Mouse (Mus musculus) embryonic facial prominence, embryonic 14.5 days (tissue): ENCODE results near the gene Grem2. TPM values are rescaled to one million over a fixed set of nuclear protein-coding genes. Genes with fewer than 3 reads are reported as not detected.
A peak's percentile ranks its signal among the peaks of the same experiment; 100 is the strongest.

Experiments used
- ATAC-seq: fragments of 200-750 bp; cut with Nextera tagmentation; 2 replicates; pipeline ENCODE4 v1.8.0; 2017; ENCODE audit warnings: low read depth, moderate number of reproducible peaks, moderate TSS enrichment
- DNase-seq: peaks from one replicate; pipeline ENCODE4 v3.0.0-alpha.2; 2015; ENCODE audit warnings: low spot score
- H3K27ac ChIP-seq: fragments of 300-500 bp; sonication (generic); replicated peaks from 2 replicates; pipeline ENCODE4 v1.5.1; 2014; ENCODE audit warnings: low read depth, mild to moderate bottlenecking, low read length, moderate library complexity
- H3K27me3 ChIP-seq: fragments of 300-500 bp; sonication (generic); replicated peaks from 2 replicates; pipeline ENCODE4 v1.6.1; 2014; ENCODE audit warnings: low read length; ENCODE audit not compliant: control insufficient read depth, insufficient read depth
- H3K36me3 ChIP-seq: fragments of 300-500 bp; sonication (generic); 2 replicates; pipeline ENCODE4 v1.6.1; 2014; ENCODE audit warnings: low read length, mixed read lengths; ENCODE audit not compliant: control insufficient read depth, insufficient read depth
- H3K4me1 ChIP-seq: fragments of 300-500 bp; sonication (generic); 2 replicates; pipeline ENCODE4 v1.6.1; 2014; ENCODE audit warnings: antibody characterized with exemption, low read length; ENCODE audit not compliant: control insufficient read depth, insufficient read depth
- H3K4me2 ChIP-seq: fragments of 300-500 bp; sonication (generic); 2 replicates; pipeline ENCODE4 v1.6.1; 2014; ENCODE audit warnings: low read depth, mild to moderate bottlenecking, low read length, moderate library complexity, mixed read lengths
- H3K4me3 ChIP-seq: fragments of 300-500 bp; sonication (generic); 2 replicates; pipeline ENCODE4 v1.5.1; 2014; ENCODE audit warnings: low read depth, mild to moderate bottlenecking, low read length
- H3K9ac ChIP-seq: fragments of 300-500 bp; sonication (generic); 2 replicates; pipeline ENCODE4 v1.6.1; 2014; ENCODE audit warnings: low read depth, mild to moderate bottlenecking, low read length, moderate library complexity, mixed read lengths
- H3K9me3 ChIP-seq: fragments of 300-500 bp; sonication (generic); 2 replicates; pipeline ENCODE4 v1.6.1; 2016; ENCODE audit warnings: low read length; ENCODE audit not compliant: control insufficient read depth
- WGBS: fragments of 180-500 bp; shearing (Covaris S2); extraction: QIAGEN DNeasy Blood & Tissue Kit; methylation state at CpG from one replicate; pipeline ENCODE4 v1.1.7; 2014; 5-methylcytosine and 5-hydroxymethylcytosine counted together
- polyA plus RNA-seq: library from polyadenylated mRNA; unstranded; fragments of >200 nt; fragmentation: Nextera tagmentation; extraction: Ambion mirVana; gene quantifications from 2 replicates; pipeline ENCODE4 v1.2.1, GENCODE M21; 2014

Gene Grem2
- polyA plus RNA-seq, 1 experiment from 2014 or later, result 2.9 TPM

DNA sequence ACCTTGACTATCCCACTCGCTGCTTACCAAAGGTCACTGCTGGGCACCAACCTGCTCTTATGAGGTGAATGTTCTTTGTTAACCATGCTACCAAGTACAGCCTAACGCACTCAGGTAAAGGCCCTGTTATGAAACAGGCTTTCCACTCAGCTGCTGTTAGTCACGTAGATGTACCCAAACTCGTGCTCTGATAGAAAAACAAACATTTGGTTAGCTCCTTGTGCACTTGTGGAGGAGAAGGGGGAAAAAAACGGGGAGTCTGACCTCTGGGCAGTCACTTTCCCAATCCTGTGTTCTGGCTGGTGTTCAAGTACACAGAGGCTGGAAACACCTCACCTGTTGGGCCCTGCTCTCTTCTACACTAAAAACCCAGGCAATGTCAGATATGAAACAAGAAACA is 14.0 kb downstream of the Grem2 start:
- Histone ChIP-seq H3K9ac (no peak overlapping the region), H3K4me3 (no peak overlapping the region), H3K27me3 (no peaks in the 10 kb centered on the region), H3K36me3 (no peaks in the 10 kb centered on the region), H3K9me3 (no peaks in the 10 kb centered on the region), H3K4me1 (no peaks in the 10 kb centered on the region), H3K27ac (no peak overlapping the region), H3K4me2 (no peak overlapping the region)
- WGBS, result 78% methylated on average over 5 of the region's 5 CpGs
- ATAC-seq (no peak), DNase-seq (no peak)

GRCm38 (mm10) chr1:174902755-174903154 is 18.9 kb downstream of the Grem2 start:
- ATAC-seq, result no peak
- no peak overlapping the region for H3K27ac ChIP-seq
- no peak overlapping the region for H3K4me2 ChIP-seq
- H3K9ac ChIP-seq, result no peak overlapping the region
- no peaks in the 10 kb centered on the region for H3K9me3 ChIP-seq
- no peaks in the 10 kb centered on the region for H3K36me3 ChIP-seq
- H3K27me3 ChIP-seq, result no peaks in the 10 kb centered on the region
- H3K4me1 ChIP-seq, result no peaks in the 10 kb centered on the region
- DNase-seq, result no peak
- no peak overlapping the region for H3K4me3 ChIP-seq
- 50% methylated on average over 1 of the region's 1 CpGs for WGBS

DNA sequence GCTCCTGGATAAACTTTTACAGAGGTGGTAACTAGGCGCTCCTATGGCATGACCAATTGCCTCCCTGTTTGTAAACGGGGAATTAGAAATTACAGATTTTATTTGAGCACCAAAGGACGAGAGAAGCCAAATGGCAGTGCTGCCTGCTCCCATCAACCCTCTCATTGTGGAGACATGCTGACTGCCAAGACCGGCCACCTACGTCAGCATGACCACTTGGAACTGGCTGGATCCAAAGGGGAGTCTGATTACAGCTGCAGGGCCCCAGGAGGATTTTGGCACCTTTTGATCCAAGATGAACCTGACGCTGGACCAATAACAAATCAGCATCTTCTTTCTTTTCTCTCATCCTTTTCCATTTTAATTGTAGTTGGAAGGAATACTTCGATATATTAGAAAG is 29.1 kb downstream of the Grem2 start:
- Histone ChIP-seq H3K9ac (no peak overlapping the region), H3K4me3 (no peak overlapping the region), H3K4me1 (peaks cover 6% of the 10 kb centered on the region; the same call in 1 of the 2 replicates), H3K27me3 (no peaks in the 10 kb centered on the region), H3K9me3 (no peaks in the 10 kb centered on the region), H3K36me3 (no peaks in the 10 kb centered on the region), H3K27ac (no peak overlapping the region), H3K4me2 (no peak overlapping the region)
- DNase-seq (no peak), ATAC-seq (no peak)
- WGBS, result 78% methylated on average over 7 of the region's 7 CpGs

- Histone ChIP-seq H3K9me3 (no peaks in the 10 kb centered on the region), H3K4me1 (no peaks in the 10 kb centered on the region)
These were observed 32.8 kb downstream of the Grem2 start for GRCm38 (mm10) chr1:174888684-174889405.

GRCm38 (mm10) chr1:174888073-174888472 is 33.5 kb downstream of the Grem2 start:
- no peaks in the 10 kb centered on the region for H3K9me3 ChIP-seq
- H3K9ac ChIP-seq, result no peak overlapping the region
- no peak overlapping the region for H3K4me3 ChIP-seq
- no peak overlapping the region for H3K27ac ChIP-seq
- ATAC-seq, result no peak
- no peak overlapping the region for H3K4me2 ChIP-seq
- H3K4me1 ChIP-seq, result no peaks in the 10 kb centered on the region
- WGBS, result 100% methylated on average over 1 of the region's 1 CpGs
- no peaks in the 10 kb centered on the region for H3K27me3 ChIP-seq
- no peak for DNase-seq
- no peaks in the 10 kb centered on the region for H3K36me3 ChIP-seq

More at GRCm38 (mm10) chr1:174888684-174889405, 32.8 kb downstream of the Grem2 start:
- Histone ChIP-seq H3K27me3 (no peaks in the 10 kb centered on the region), H3K4me2 (no peak overlapping the region), H3K4me3 (no peak overlapping the region), H3K36me3 (no peaks in the 10 kb centered on the region), H3K9ac (no peak overlapping the region), H3K27ac (no peak overlapping the region)
- peak; percentile 49 for DNase-seq
- WGBS, result 69% methylated on average over 14 of the region's 14 CpGs
- peak; percentile 84; the same call in 1 of the 2 replicates for ATAC-seq

DNA sequence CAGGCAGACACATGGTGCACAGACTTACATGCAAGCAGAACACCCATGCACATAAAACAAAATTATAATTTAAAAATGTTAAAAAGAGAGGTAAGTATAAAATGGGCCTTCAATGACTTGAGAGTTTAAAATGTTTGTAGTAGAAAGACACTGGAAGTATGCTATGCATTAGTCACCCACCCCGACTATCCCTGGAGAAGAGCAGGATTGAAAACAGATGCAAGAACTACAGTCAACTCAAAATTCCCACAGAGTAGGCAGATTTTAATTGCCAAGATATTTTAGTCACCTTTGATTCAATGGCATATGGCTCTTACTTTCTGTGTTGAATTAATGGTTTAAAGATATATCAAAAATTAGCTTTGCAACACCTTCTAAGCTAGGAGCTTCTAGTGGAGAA is 39.1 kb downstream of the Grem2 start:
- WGBS, result 53% methylated on average over 1 of the region's 1 CpGs
- H3K4me3 ChIP-seq, result no peak overlapping the region
- no peaks in the 10 kb centered on the region for H3K4me1 ChIP-seq
- no peaks in the 10 kb centered on the region for H3K27me3 ChIP-seq
- no peaks in the 10 kb centered on the region for H3K36me3 ChIP-seq
- no peak overlapping the region for H3K27ac ChIP-seq
- ATAC-seq (no peak), DNase-seq (no peak)
- H3K4me2 ChIP-seq, result no peak overlapping the region
- H3K9me3 ChIP-seq, result no peaks in the 10 kb centered on the region
- no peak overlapping the region for H3K9ac ChIP-seq

DNA sequence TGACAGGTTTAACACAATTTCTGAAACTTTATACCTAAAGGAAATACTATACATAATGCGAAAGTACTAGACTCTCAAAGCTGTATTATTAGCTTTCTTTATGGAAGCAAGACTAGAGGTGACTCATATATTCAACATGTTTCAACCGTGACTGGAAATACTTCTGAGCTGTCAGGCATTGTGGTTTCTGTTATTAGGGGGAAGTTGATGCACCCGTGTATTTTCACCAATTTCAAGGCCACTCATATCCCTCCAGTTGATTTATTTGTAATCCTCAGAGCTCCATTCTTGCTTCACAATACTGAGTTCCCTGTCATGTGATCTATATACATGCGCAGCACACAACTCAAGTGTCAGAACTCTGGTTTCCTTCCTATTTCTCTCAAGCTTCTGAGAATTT is 46.4 kb downstream of the Grem2 start:
- H3K27me3 ChIP-seq, result no peaks in the 10 kb centered on the region
- H3K4me2 ChIP-seq, result no peak overlapping the region
- no peak overlapping the region for H3K4me3 ChIP-seq
- H3K9ac ChIP-seq, result no peak overlapping the region
- DNase-seq (peak; percentile 26), ATAC-seq (peak; percentile 76; the same call in 1 of the 2 replicates)
- H3K9me3 ChIP-seq, result no peaks in the 10 kb centered on the region
- no peak overlapping the region for H3K27ac ChIP-seq
- H3K36me3 ChIP-seq, result no peaks in the 10 kb centered on the region
- 44% methylated on average over 4 of the region's 4 CpGs for WGBS
- no peaks in the 10 kb centered on the region for H3K4me1 ChIP-seq

DNA sequence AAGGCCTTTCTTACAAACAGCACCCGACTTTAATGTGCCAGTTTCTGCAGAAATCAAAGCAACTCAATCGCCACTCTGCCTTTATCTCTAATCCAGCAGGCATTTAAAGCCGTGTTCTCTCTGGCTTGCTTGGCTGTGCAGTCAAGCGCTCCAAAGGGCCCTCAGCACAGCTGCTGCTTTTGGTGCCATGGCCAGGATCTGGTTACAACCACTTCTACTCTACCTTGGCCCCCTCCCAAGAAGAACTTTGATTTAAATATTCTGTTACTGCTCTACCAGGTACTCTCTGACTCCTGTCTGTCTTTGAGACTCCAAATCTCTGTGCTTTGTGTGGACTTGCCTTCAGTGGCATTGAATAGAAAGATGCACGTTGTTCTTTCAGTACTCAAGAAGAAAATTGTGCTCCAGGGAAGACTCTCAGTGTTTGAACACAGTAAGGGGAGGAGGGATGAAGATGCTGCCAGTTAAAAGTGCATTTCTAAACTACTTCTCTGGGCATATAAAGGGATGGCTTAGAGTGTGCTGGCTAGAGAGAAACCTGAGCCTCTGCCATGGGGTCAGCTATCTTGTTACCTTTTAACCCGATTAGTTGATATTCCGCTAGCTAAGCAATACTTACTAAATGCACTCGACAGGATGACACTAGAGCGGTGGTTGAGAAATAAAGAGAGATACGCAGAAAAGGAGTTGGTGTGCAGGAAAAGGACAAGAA is 61.1 kb downstream of the Grem2 start:
- Histone ChIP-seq H3K36me3 (no peaks in the 10 kb centered on the region), H3K4me2 (no peak overlapping the region), H3K4me1 (no peaks in the 10 kb centered on the region), H3K9ac (no peak overlapping the region), H3K4me3 (no peak overlapping the region), H3K27ac (no peak overlapping the region), H3K9me3 (no peaks in the 10 kb centered on the region), H3K27me3 (no peaks in the 10 kb centered on the region)
- peak; percentile 91 for ATAC-seq
- DNase-seq, result peak; percentile 81
- 58% methylated on average over 10 of the region's 10 CpGs for WGBS
